Mouse (Mus musculus) heart, postnatal 25 days (tissue): ENCODE measurements around the gene Mief2. TPM values are rescaled to one million over a fixed set of nuclear protein-coding genes. Genes with fewer than 3 reads are reported as not detected.
A peak's percentile ranks its signal among the peaks of the same experiment; 100 is the strongest.

Experiments used
- DNase-seq: peaks from one replicate; pipeline ENCODE4 v3.0.0; 2022; ENCODE audit warnings: low spot score
- intact Hi-C: fragments of 180-260 bp; cut with DNase I; formaldehyde crosslinking; loops from one replicate; pipeline ENCODE4 v1.15.1; 2025
- microRNA-seq: library from miRNA; unstranded; fragments of <30 nt; microRNA quantifications from one replicate; pipeline ENCODE4 v1.2.0, GENCODE M21; 2022
- total RNA-seq, 2 experiments: library from RNA; stranded (reverse); gene quantifications; 2 replicates each; pipeline ENCODE4 v1.2.3; 2021

The Mief2 gene
- total RNA-seq, 2 experiments from 2014 or later, result 31.6 to 32.9 TPM

- intact Hi-C loops, result loop anchor here (5.0 kb wide), 3 partner anchors 73 to 238 kb away; partner anchors contain the start of genes Alkbh5 and Tmem11
- no peak for DNase-seq
These were observed 46.6 kb downstream of the Mief2 start for GRCm38 (mm10) chr11:60774841-60775240.

GRCm38 (mm10) chr11:60775578-60775977 lies 47.4 kb downstream of the Mief2 start:
- DNase-seq, result no peak
- intact Hi-C loops, result loop anchor here (5.0 kb wide), 3 partner anchors 73 to 238 kb away; partner anchors contain the start of genes Alkbh5 and Tmem11

GRCm38 (mm10) chr11:60776107-60776828 lies 48.1 kb downstream of the Mief2 start:
- DNase-seq, result no peak
- intact Hi-C loops, result loop anchor here (2.0 to 5.0 kb wide), 4 partner anchors 47 to 239 kb away; partner anchors contain the start of genes Alkbh5, Mief2 and Tmem11

GRCm38 (mm10) chr11:60776829-60777740 lies 48.9 kb downstream of the Mief2 start, which contains the start of the genes Top3a and Smcr8:
Top3a (minus strand) TSS chr11:60777365.
Smcr8 (plus strand) TSS chr11:60777524.
- intact Hi-C loops, result loop anchor here (2.0 to 5.0 kb wide), 4 partner anchors 48 to 240 kb away; partner anchors contain the start of genes Alkbh5, Mief2 and Tmem11
- peak; percentile 77 for DNase-seq

- DNase-seq, result no peak
- intact Hi-C loops, result loop anchor here (2.0 to 5.0 kb wide), 5 partner anchors 49 to 241 kb away; partner anchors contain the start of genes Alkbh5, Mief2 and Tmem11
These were observed 49.7 kb downstream of the Mief2 start for GRCm38 (mm10) chr11:60777801-60778370.

GRCm38 (mm10) chr11:60779673-60780189 lies 51.5 kb downstream of the Mief2 start:
- no peak for DNase-seq
- intact Hi-C loops, result loop anchor here (2.0 to 5.0 kb wide), 4 partner anchors 53 to 242 kb away; partner anchors contain the start of genes Alkbh5 and Tmem11

Small RNA genes within 50 kb of the gene (microRNA-seq; reads per million reads assigned to microRNA genes)
- gene Mir5100, result 9.4 reads per million, percentile 23 among the genes with 10 or more reads in this experiment

Other genes starting within 250 kb of the Mief2 start
- 10 to 100 TPM; 72.8 to 82.5 TPM for gene Alkbh5, start 192.0 kb upstream of the Mief2 start, total RNA-seq
- gene Llgl1, start 28.7 kb upstream of the Mief2 start, total RNA-seq, result 10 to 100 TPM; 11.4 to 12.3 TPM
- gene Flii, start 1.1 kb upstream of the Mief2 start, total RNA-seq, result 100 to 1,000 TPM; 112 to 120 TPM
- 1 to 10 TPM; 4.1 to 4.2 TPM for gene Top3a, start 49.0 kb downstream of the Mief2 start, total RNA-seq
- gene Smcr8, start 49.1 kb downstream of the Mief2 start, total RNA-seq, result 10 to 100 TPM; 13.4 to 16.3 TPM
- gene Shmt1, start 83.3 kb downstream of the Mief2 start, total RNA-seq, result 10 to 100 TPM in 1 of 2 experiments, 1 to 10 TPM in 1; 5.1 to 12.6 TPM
- 10 to 100 TPM; 20.1 to 20.8 TPM for gene Dhrs7b, start 102.2 kb downstream of the Mief2 start, total RNA-seq
- 10 to 100 TPM; 27.6 to 28.0 TPM for gene Tmem11, start 150.9 kb downstream of the Mief2 start, total RNA-seq
- gene Natd1, start 186.4 kb downstream of the Mief2 start, total RNA-seq, result 10 to 100 TPM; 14.6 to 14.9 TPM
- 10 to 100 TPM; 73.6 to 81.8 TPM for gene Map2k3, start 203.6 kb downstream of the Mief2 start, total RNA-seq